In the genomic region with DNA sequence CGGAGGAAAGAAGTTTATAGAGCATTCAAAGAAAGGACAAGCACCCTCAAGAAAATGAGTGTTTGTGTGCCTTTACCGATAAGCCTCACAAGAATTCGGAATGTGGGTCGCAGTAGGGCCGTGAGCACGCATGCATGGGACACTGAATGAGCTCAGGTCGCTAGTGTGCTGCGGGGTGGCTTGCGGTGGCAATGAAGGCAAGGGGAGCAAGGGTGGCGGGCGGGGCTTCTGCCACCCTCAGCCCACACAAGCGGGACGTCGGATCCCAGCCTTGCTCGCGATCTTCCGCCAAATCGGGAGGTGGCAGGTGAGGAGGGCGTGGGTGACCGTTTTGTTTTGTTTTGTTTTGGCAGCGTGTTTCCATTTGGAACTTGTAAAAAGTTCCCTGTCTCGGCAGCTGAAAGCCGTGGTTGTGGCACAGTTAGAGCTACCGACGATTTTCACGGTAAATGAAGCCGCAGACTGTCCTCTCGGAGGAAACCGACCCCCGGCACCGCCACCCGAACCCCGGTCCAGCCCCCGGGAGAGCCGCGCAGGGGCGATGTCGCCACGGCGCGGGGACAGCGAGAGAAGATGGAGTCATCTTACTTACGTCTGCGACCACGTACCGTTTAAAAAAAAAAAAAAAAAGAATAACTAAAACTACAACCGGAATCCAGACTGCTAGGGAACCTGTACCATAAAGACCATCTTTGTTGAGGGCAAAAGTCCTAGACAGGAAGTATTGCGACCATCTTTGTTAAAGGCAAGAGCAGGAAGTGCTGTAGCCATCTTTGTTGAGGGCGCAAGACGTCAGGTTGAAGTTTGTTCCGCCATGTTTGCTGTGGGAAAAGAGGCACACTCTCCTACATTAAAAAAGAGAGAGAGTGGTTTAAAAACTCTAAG, we compare ENCODE assay signal across 8 mouse cellular contexts. TPM values are rescaled to one million over a fixed set of nuclear protein-coding genes. Genes with fewer than 3 reads are reported as not detected.
A peak's percentile ranks its signal among the peaks of the same experiment; 100 is the strongest.
DNase-seq lines count a peak whose midpoint lies in the region; ATAC-seq and TF ChIP-seq lines count a peak whose summit lies in the region.

TSS of gene Cradd (minus strand) at position 741 of the 885 bp plus-strand sequence.

- no peaks in the 10 kb centered on the region for H3K27me3 ChIP-seq in megakaryocyte, embryonic 14.5 days (replicated peaks)

- DNase-seq in gastrocnemius, adult 8-10 months (ENCODE audit: low spot score in 2 of 2) = peak; percentile 77 to 78
- peak; percentile 96 for DNase-seq in hindlimb bud, embryonic 11.5 days (ENCODE audit: extremely low spot score, low read depth, low spot score)
- peak; percentile 84 to 89 for DNase-seq in left cerebral cortex, adult 8-10 months (ENCODE audit: low spot score in 2 of 2)
- DNase-seq in right cerebral cortex, postnatal 14 days = peak; percentile 79
- DNase-seq in urinary bladder, postnatal 36 days (ENCODE audit: low spot score in 2 of 2) = peak; percentile 86 to 88

- H3K27ac ChIP-seq in cortical plate, adult 2 months (ENCODE audit: insufficient read depth, low read length) = peak within 1 kb of the TSS; percentile 92

- peak within 1 kb of the TSS; percentile 82 for H3K4me3 ChIP-seq in cortical plate, adult 2 months (ENCODE audit: insufficient read depth, low read length)
- peak within 1 kb of the TSS; percentile 99 for H3K4me3 ChIP-seq in megakaryocyte, embryonic 14.5 days (replicated peaks)

- no peak for TF ChIP-seq CTCF in cortical plate, adult 2 months (IDR thresholded peaks at IDR 0.05; ENCODE audit: extremely low read depth, insufficient read depth, low read length)

- peaks cover 7% of the 10 kb centered on the region for H3K36me3 ChIP-seq in megakaryocyte, embryonic 14.5 days (replicated peaks; ENCODE audit: low read length)

- peak; percentile 36 for TF ChIP-seq POLR2A in cortical plate, adult 2 months (IDR thresholded peaks at IDR 0.05; ENCODE audit: extremely low read depth, insufficient read depth, low read length)

- peaks cover 2% of the 10 kb centered on the region; the same call in 1 of the 2 replicates for H3K4me1 ChIP-seq in cortical plate, adult 2 months (ENCODE audit: control insufficient read depth, insufficient read depth, low read length)
- H3K4me1 ChIP-seq in megakaryocyte, embryonic 14.5 days = peaks cover 24% of the 10 kb centered on the region

- H3K9me3 ChIP-seq in megakaryocyte, embryonic 14.5 days = peaks cover 10% of the 10 kb centered on the region

- ATAC-seq in activated CD4-positive, CD25-positive, alpha-beta regulatory T cell, adult 4 months = peak; percentile 86

RNA-seq across cellular contexts. Expression of gene Cradd, which starts in this region (rescaled TPM):
- polyA plus RNA-seq in activated CD4-positive, CD25-positive, alpha-beta regulatory T cell, adult 4 months (2017; shearing (Covaris generic)) = 10 to 100 TPM; 31.3 to 34.4 TPM
- 7.1 and 7.4 TPM in 2 replicates for polyA plus RNA-seq in cortical plate, adult 2 months (2012; rRNA removed)
- 10 to 100 TPM in 1 of 4 experiments, 1 to 10 TPM in 3; 6.7 to 18.0 (median 8.4) TPM for total RNA-seq in gastrocnemius, adult 8-10 months (2022)
- 10 to 100 TPM in 1 of 4 experiments, 1 to 10 TPM in 3; 8.2 to 11.0 (median 9.0) TPM for total RNA-seq in left cerebral cortex, adult 8-10 months (2022)
- polyA plus RNA-seq in megakaryocyte, embryonic 14.5 days (2012; ENCODE audit: insufficient read depth, low replicate concordance) = 18.0 and 47.9 TPM in 2 replicates

Comparison
In these comparisons a context has a peak if more than half of its experiments do, and no peak if none do; other contexts are left out.
1. Peak in every context shown above with its lines: DNase-seq, ATAC-seq, H3K4me3 ChIP-seq and H3K27ac ChIP-seq.